Mouse (Mus musculus) cerebellum, adult 11-12 months (tissue): Measurements from ENCODE around the gene Ttc33.

Experiments used
- DNase-seq: peaks from one replicate; pipeline ENCODE4 v3.0.0; 2022

Gene Ttc33

GRCm38 (mm10) chr15:5185366-5186292 lies at the start of gene Ttc33:
Gene Ttc33, plus strand, starts transcription at chr15:5185525.
- peak; percentile 80 for DNase-seq

GRCm38 (mm10) chr15:5138021-5138856 lies 47.1 kb upstream of the Ttc33 start:
- DNase-seq = no peak

GRCm38 (mm10) chr15:5139366-5139765 lies 46.0 kb upstream of the Ttc33 start:
- no peak for DNase-seq

- no peak for DNase-seq
These were observed 45.5 kb upstream of the Ttc33 start for GRCm38 (mm10) chr15:5139863-5140262.

GRCm38 (mm10) chr15:5140357-5140756 lies 45.0 kb upstream of the Ttc33 start:
- DNase-seq = no peak

- DNase-seq = no peak
These were observed 43.3 kb upstream of the Ttc33 start for GRCm38 (mm10) chr15:5142047-5142446.

- DNase-seq = no peak
These were observed 42.6 kb upstream of the Ttc33 start for GRCm38 (mm10) chr15:5142714-5143113.

- DNase-seq = peak; percentile 79
These were observed 41.8 kb upstream of the Ttc33 start, which contains the start of gene Prkaa1 for GRCm38 (mm10) chr15:5143361-5144020. Gene Prkaa1, plus strand, starts transcription at chr15:5143861.

- DNase-seq = peak; percentile 79
These were observed 41.1 kb upstream of the Ttc33 start for GRCm38 (mm10) chr15:5144021-5144778.

GRCm38 (mm10) chr15:5145196-5145945 lies 40.0 kb upstream of the Ttc33 start:
- no peak for DNase-seq

GRCm38 (mm10) chr15:5149187-5149586 lies 36.1 kb upstream of the Ttc33 start:
- DNase-seq = no peak

- no peak for DNase-seq
These were observed 33.2 kb upstream of the Ttc33 start for GRCm38 (mm10) chr15:5152171-5152570.

GRCm38 (mm10) chr15:5154621-5155020 lies 30.7 kb upstream of the Ttc33 start:
- no peak for DNase-seq

- no peak for DNase-seq
These were observed 30.2 kb upstream of the Ttc33 start for GRCm38 (mm10) chr15:5155093-5155492.

- no peak for DNase-seq
These were observed 29.0 kb upstream of the Ttc33 start for GRCm38 (mm10) chr15:5156355-5156754.

GRCm38 (mm10) chr15:5157386-5157785 lies 27.9 kb upstream of the Ttc33 start:
- no peak for DNase-seq

GRCm38 (mm10) chr15:5158827-5159226 lies 26.5 kb upstream of the Ttc33 start:
- no peak for DNase-seq

- DNase-seq = no peak
These were observed 20.1 kb upstream of the Ttc33 start for GRCm38 (mm10) chr15:5165121-5165773.

- no peak for DNase-seq
These were observed 12.0 kb upstream of the Ttc33 start for GRCm38 (mm10) chr15:5173217-5173820.

GRCm38 (mm10) chr15:5184668-5185330 lies 526 bp upstream of the Ttc33 start:
- DNase-seq = peak; percentile 26
